Mouse (Mus musculus): ENCODE data around the gene Scfd2.

Gene Scfd2

GRCm38 (mm10) chr5:74244406-74245019 is 287.0 kb downstream of the Scfd2 start:
- no peak for DNase-seq (ENCODE audit: low spot score in 2 of 2)

- no peak for DNase-seq (ENCODE audit: low spot score in 2 of 2)
Measured at GRCm38 (mm10) chr5:74242654-74243053, 288.9 kb downstream of the Scfd2 start.

DNA sequence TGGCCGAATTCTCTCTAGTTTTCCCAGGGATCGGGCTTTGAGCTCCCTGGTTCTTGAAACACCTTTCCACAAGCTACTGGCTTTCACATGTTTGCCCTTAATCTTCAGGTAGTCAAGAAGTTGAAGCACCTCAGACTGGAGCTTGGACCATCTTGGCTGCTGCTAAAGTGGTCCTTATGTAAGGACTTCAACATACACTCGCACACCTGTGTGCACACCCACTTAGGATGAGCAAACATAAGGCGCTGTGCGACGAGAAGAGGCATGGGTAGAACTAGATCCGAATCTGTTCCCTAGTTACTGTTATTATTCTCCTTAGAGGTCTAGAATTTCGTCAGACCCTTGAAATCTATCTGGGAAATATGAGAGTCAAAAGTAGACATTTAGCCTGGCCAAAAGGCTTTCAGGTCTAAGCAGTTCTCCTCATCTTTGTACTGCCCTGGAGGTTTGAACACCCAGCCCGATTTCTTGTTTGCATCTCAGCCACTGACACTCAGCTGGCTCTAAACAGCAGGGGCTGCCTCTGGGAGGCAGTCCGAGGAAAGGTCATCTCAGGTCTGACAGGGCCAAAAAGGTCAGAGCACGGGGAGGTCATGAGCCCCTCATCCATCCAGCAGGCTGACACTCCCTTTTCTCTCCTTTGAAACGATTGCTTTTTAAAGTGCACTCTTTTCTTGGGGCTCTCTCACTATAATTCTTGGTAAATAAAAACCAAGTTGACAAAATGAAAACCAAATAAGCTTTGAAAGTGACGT is 290.5 kb downstream of the Scfd2 start:
- no peak for DNase-seq (ENCODE audit: low spot score in 2 of 2)

DNA sequence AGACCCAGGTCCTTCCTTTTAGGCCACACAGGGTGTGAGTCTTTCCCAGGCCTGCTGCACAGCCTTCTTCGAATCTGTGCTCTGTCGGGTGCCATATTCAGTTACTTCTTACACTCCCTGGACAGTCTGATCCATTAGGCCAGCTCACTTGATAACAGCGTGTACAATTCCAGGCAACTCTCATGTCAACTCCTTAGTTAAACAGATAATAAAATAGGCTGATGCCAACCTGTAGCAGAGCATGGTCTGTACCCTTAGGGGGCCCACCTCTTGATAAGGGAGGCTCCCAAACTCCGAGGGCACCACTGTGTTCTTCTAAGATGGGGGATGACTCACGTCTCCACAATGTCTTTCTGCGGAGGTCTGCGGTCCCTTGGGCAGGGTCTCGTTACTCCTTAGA is 291.3 kb downstream of the Scfd2 start:
- DNase-seq (ENCODE audit: low spot score in 2 of 2), result no peak

- DNase-seq (ENCODE audit: low spot score in 2 of 2), result no peak
Measured at GRCm38 (mm10) chr5:74239369-74239768, 292.2 kb downstream of the Scfd2 start.

DNA sequence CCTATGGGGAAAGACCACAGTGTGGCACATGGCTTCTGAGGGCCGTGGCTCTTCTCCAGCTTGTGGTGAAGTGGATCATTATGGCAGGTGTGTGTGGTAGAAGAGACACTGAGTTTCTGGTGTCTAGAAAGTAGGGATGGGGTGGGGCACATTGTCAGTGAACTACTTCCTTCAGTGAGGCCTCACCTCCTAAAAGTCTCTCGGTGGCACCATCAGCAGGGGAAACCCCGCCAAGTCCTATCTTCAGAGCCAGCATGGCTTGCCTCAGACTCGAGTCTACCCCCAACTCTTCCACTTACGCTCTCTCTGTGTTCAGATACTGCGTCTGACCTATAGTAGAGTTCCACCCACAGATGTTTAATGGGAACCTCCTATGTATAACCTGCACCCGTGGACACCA is 297.8 kb downstream of the Scfd2 start:
- DNase-seq (ENCODE audit: low spot score in 2 of 2), result no peak

DNA sequence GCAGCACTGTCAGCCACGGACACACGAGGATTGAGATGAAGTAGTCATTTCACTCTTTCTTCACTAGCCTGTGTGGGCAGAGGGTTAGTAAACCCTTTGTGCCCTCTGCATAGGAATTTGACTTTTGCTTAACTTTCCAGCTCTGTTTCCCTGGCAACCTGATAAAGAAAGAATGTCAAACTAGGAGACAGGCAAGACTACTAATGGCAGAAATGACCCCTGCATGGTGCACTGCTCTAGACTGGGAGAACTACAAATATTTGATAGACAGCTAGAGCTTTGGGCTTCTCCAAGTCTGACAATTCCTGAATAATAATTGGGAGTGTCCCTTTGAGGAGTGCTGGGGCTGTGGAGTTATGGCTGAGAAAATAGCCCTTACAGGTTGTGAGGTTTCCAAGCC is 301.0 kb downstream of the Scfd2 start:
- DNase-seq (ENCODE audit: low spot score in 2 of 2), result no peak

GRCm38 (mm10) chr5:74229775-74230413 is 301.7 kb downstream of the Scfd2 start:
- no peak for DNase-seq (ENCODE audit: low spot score in 2 of 2)

GRCm38 (mm10) chr5:74228938-74229337 is 302.6 kb downstream of the Scfd2 start:
- DNase-seq (ENCODE audit: low spot score in 2 of 2), result no peak

GRCm38 (mm10) chr5:74227352-74227751 is 304.2 kb downstream of the Scfd2 start:
- DNase-seq (ENCODE audit: low spot score in 2 of 2), result no peak

GRCm38 (mm10) chr5:74226183-74226582 is 305.4 kb downstream of the Scfd2 start:
- DNase-seq (ENCODE audit: low spot score in 2 of 2), result no peak

GRCm38 (mm10) chr5:74224480-74224879 is 307.1 kb downstream of the Scfd2 start:
- no peak for DNase-seq (ENCODE audit: low spot score in 2 of 2)

- DNase-seq (ENCODE audit: low spot score in 2 of 2), result no peak
Measured at GRCm38 (mm10) chr5:74222626-74223025, 308.9 kb downstream of the Scfd2 start.

- no peak for DNase-seq (ENCODE audit: low spot score in 2 of 2)
Measured at GRCm38 (mm10) chr5:74218524-74218923, 313.0 kb downstream of the Scfd2 start.

- no peak for DNase-seq (ENCODE audit: low spot score in 2 of 2)
Measured at GRCm38 (mm10) chr5:74215125-74215524, 316.4 kb downstream of the Scfd2 start.

GRCm38 (mm10) chr5:74214501-74215110 is 317.0 kb downstream of the Scfd2 start:
- DNase-seq (ENCODE audit: low spot score in 2 of 2), result no peak

DNA sequence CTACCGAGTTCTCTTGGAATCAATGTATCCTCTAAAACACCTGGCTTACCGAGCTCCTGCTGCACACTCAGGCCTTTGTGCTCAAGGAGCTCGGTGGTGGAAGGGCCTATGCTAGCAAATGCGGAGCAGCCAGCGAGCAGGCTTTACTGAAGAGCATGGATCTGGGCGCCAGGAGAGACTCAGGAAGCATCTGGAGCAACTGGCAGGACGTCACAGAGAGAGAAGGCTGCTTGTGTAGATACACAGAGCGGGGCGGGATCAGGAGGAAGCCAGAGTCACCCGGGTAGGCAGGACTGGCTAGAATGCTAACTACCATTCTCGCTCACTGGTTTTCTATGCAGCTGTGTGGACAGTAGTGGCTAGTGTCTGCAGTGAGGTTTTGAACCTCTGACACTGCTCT is 320.2 kb downstream of the Scfd2 start:
- no peak for DNase-seq (ENCODE audit: low spot score in 2 of 2)

DNA sequence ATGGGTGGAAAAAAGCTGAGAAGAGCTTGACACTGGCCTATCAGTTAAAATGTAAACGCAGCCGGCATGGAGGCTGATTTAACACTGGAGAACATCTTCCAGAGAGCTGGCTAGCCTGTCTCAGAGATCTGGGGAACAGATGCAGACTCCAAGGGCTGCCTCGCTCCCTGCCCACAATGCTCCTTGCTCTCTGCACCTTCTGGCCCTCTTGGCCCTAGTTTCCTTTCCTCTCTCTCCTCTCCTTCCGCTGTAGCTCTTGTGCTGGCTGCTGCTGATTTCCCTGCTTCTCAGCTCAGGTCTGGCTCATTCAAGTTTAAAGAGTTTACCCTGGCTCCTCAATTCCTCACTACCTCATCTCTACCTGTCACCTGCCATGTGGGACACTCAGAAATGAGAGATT is 321.9 kb downstream of the Scfd2 start:
- no peak for DNase-seq (ENCODE audit: low spot score in 2 of 2)

DNA sequence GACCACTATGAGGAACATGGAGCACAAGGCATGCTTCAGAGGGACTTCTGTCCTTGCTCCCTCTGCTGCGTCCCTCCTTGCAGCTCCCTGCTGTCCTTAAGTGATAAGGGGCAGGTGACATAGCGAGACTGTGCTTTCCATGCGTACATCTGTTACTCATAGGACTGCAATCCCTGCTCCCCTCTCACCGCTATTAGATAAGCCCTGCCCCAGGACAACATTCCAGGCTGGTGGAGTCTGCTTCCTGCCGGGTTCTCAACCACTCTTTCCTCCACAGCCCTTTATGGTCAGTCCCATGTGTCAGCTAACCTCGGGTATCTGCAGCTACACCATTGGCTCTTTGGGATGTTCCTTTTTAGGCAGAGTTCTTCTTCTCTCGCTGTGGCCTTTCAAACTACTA is 323.1 kb downstream of the Scfd2 start:
- no peak for DNase-seq (ENCODE audit: low spot score in 2 of 2)

- DNase-seq (ENCODE audit: low spot score in 2 of 2), result no peak
Measured at GRCm38 (mm10) chr5:74207209-74207608, 324.4 kb downstream of the Scfd2 start.

DNA sequence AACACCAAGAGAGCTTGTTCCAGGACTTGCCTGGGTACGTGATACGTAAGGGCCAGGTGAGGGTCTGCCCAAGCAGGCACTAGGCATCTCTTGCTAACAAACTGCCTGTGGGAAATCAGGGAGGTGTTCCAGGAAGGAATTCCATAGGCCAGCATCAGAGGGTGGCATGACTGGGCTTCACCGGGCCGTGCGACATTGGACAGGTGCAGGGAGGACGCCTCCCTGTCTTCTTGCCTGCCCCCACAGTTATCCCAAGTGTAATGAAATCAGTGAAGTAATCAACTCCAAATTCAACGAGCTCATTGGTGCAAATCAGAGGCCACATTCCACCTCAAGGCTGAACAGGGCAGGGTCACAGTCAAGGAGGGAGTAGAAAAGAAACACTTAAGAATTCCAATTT is 324.9 kb downstream of the Scfd2 start:
- DNase-seq (ENCODE audit: low spot score in 2 of 2), result no peak

DNA sequence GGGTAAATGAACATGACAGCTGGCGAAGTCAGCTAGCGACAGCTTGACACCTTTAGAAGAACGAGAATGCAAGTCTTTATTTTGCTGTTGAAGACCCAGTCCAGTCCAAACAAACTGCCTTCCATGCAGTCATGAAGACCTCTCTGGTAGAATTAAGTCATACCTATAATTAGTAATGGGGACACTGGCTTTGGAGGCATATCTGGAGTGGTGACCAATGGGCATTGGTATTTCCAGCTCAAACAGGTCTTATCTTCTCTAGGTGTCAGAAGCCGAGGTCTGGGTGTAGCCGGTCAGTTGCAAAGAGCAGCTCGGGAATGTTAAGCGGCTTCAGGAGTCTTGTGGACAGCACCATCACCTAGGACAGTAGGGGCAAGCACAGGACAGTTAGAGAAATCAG is 325.5 kb downstream of the Scfd2 start:
- DNase-seq (ENCODE audit: low spot score in 2 of 2), result no peak

GRCm38 (mm10) chr5:74205509-74205908 is 326.1 kb downstream of the Scfd2 start:
- no peak for DNase-seq (ENCODE audit: low spot score in 2 of 2)
